9 mouse cellular contexts compared by ENCODE assay signal in genomic region chr12:25189174-25189761, GRCm38 (mm10).
DNase-seq lines count a peak whose midpoint lies in the region; ATAC-seq and TF ChIP-seq lines count a peak whose summit lies in the region.
"Had no signal": no experiment of that assay in that cellular context is flagged by ENCODE, and none has a peak within 500 bp of the region (broad histone marks: within the 10 kb centered on the region; RNA-seq: fewer than 3 reads in every experiment).

No protein-coding gene starts in this region.

- ATAC-seq in hindbrain, postnatal 0 days = peak; percentile 51; the same call in 1 of the 2 replicates
- ATAC-seq in hindbrain, embryonic 12.5 days (ENCODE audit: low FRiP score) = no peak
- peak; percentile 87 for ATAC-seq in forebrain, postnatal 0 days

- no peak overlapping the region for H3K9ac ChIP-seq in hindbrain, postnatal 0 days (replicated peaks; ENCODE audit: low read length)
- no peak overlapping the region for H3K9ac ChIP-seq in hindbrain, embryonic 12.5 days
- H3K9ac ChIP-seq in forebrain, postnatal 0 days = no peak overlapping the region
- H3K9ac ChIP-seq: limb, embryonic 15.5 days had no signal

- no peak overlapping the region for H3K4me3 ChIP-seq in hindbrain, postnatal 0 days (ENCODE audit: low read length)
- H3K4me3 ChIP-seq in hindbrain, embryonic 12.5 days = no peak overlapping the region
- no peak overlapping the region for H3K4me3 ChIP-seq in forebrain, postnatal 0 days (ENCODE audit: low read depth, low read length)
- H3K4me3 ChIP-seq: limb, embryonic 15.5 days had no signal

- no peak overlapping the region for H3K27ac ChIP-seq in hindbrain, postnatal 0 days
- no peak overlapping the region for H3K27ac ChIP-seq in hindbrain, embryonic 12.5 days
- H3K27ac ChIP-seq in forebrain, postnatal 0 days (ENCODE audit: low read depth, low read length) = peak overlapping the region; percentile 30; the same call in 1 of the 2 replicates
- H3K27ac ChIP-seq: limb, embryonic 15.5 days had no signal

- no peak for TF ChIP-seq CTCF in hindbrain, postnatal 0 days (IDR thresholded peaks at IDR 0.05; ENCODE audit: low read depth)
- TF ChIP-seq CTCF in forebrain, postnatal 0 days (IDR thresholded peaks at IDR 0.05; ENCODE audit: low read depth) = no peak

- H3K4me1 ChIP-seq in hindbrain, postnatal 0 days (ENCODE audit: insufficient read depth, low read length) = no peaks in the 10 kb centered on the region
- H3K4me1 ChIP-seq in hindbrain, embryonic 12.5 days = peaks cover 3% of the 10 kb centered on the region; the same call in 1 of the 2 replicates
- H3K4me1 ChIP-seq in forebrain, postnatal 0 days (ENCODE audit: insufficient read depth) = no peaks in the 10 kb centered on the region

- H3K27me3 ChIP-seq in hindbrain, postnatal 0 days (ENCODE audit: insufficient read depth, low read length) = no peaks in the 10 kb centered on the region
- H3K27me3 ChIP-seq in hindbrain, embryonic 12.5 days = no peaks in the 10 kb centered on the region
- no peaks in the 10 kb centered on the region for H3K27me3 ChIP-seq in forebrain, postnatal 0 days (ENCODE audit: insufficient read depth, low read length)
- H3K27me3 ChIP-seq: limb, embryonic 15.5 days had no signal

- 62% methylated on average over 16 of the region's 16 CpGs for WGBS in hindbrain, postnatal 0 days
- 77% methylated on average over 16 of the region's 16 CpGs for WGBS in hindbrain, embryonic 12.5 days
- WGBS in forebrain, postnatal 0 days = 65% methylated on average over 16 of the region's 16 CpGs

- no peaks in the 10 kb centered on the region for H3K9me3 ChIP-seq in hindbrain, postnatal 0 days (ENCODE audit: low read length)
- no peaks in the 10 kb centered on the region for H3K9me3 ChIP-seq in hindbrain, embryonic 12.5 days (replicated peaks)
- H3K9me3 ChIP-seq in forebrain, postnatal 0 days (ENCODE audit: low read length) = no peaks in the 10 kb centered on the region
- H3K9me3 ChIP-seq: limb, embryonic 15.5 days had no signal

- no peak for DNase-seq in hindbrain, postnatal 0 days (ENCODE audit: low spot score)
- DNase-seq in forebrain, postnatal 0 days = peak; percentile 75
- DNase-seq in induced T-regulatory cell, adult 2 months (ENCODE audit: low read depth) = peak; percentile 90
- DNase-seq in liver = peak; percentile 18
- peak; percentile 55 to 57 for DNase-seq in spleen, postnatal 36 days (ENCODE audit: low spot score in 2 of 2)
- DNase-seq in adrenal gland, adult 18-20 months (ENCODE audit: low spot score in 2 of 2) = no peak
- no peak for DNase-seq in urinary bladder, adult 2 months (ENCODE audit: low spot score)

- H3K4me2 ChIP-seq in hindbrain, postnatal 0 days (ENCODE audit: low read depth, low read length) = no peak overlapping the region
- H3K4me2 ChIP-seq in hindbrain, embryonic 12.5 days (replicated peaks) = no peak overlapping the region
- H3K4me2 ChIP-seq in forebrain, postnatal 0 days (ENCODE audit: low read depth) = no peak overlapping the region
- H3K4me2 ChIP-seq: limb, embryonic 15.5 days had no signal

- H3K36me3 ChIP-seq in hindbrain, postnatal 0 days (ENCODE audit: insufficient read depth, low read length) = no peaks in the 10 kb centered on the region
- H3K36me3 ChIP-seq in hindbrain, embryonic 12.5 days = no peaks in the 10 kb centered on the region
- no peaks in the 10 kb centered on the region for H3K36me3 ChIP-seq in forebrain, postnatal 0 days (ENCODE audit: insufficient read depth)
- H3K36me3 ChIP-seq: limb, embryonic 15.5 days had no signal

Comparison
In these comparisons a context has a peak if more than half of its experiments do, and no peak if none do; other contexts are left out.
1. DNase-seq: peak in forebrain, postnatal 0 days (single experiment), induced T-regulatory cell, adult 2 months (single experiment), liver (single experiment) and spleen, postnatal 36 days (2 of 2); none in hindbrain, postnatal 0 days (single experiment), adrenal gland, adult 18-20 months (0 of 2) and urinary bladder, adult 2 months (single experiment).